Mouse (Mus musculus): Measurements from ENCODE around the gene Dffb. TPM values are rescaled to one million over a fixed set of nuclear protein-coding genes. Genes with fewer than 3 reads are reported as not detected.

The Dffb gene
- polyA plus RNA-seq, 1 experiment from 2014 or later, result 12.1 TPM

DNA sequence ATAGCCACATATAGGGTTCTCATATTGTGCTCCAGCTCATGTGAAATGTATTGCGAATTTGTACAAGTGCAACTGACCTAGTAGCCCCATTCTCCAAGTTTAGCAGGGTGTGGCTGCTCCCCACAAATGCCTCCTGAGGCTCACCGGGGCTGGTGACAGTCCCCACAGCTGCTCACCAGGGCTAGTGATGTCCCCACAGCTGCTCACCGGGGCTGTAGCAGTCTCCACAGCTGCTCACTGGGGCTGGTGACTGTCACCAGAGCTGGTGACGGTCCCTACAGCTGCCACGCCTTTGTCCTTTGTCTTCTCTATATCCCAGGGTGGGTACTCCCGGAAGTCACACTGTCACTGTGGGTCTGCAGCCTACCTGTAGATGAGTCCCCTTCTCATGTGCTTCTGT lies 31.3 kb upstream of the Dffb start:
- Histone ChIP-seq H3K27ac (replicated peaks) (no peak overlapping the region), H3K4me3 (no peak overlapping the region), H3K27me3 (replicated peaks; ENCODE audit: low read depth, poor library complexity, severe bottlenecking) (no peaks in the 10 kb centered on the region), H3K4me1 (peaks cover 5% of the 10 kb centered on the region), H3K9me3 (no peaks in the 10 kb centered on the region), H3K36me3 (replicated peaks) (peaks cover 57% of the 10 kb centered on the region)
- WGBS, result 93% methylated on average over 6 of the region's 6 CpGs
- DNase-seq (ENCODE audit: low spot score), result no peak

DNA sequence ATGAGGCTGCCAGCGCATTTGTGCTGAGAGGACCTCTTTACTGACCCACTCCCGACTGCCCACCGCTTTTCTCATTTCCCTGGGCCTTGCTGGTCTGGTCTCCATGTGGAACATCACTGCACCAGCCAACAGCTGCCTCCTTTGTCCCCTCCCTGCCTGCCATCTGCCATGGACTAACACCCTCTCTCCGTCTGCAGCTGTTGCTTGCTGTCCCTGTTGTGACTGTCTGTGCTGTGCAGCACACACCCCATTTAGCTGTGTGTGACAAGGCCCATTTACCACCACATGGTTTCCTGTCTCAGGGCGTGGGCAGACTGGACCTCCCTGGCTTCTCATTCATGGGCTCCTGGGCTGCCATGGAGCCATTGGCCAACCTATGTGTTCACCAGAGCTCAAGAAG lies 30.6 kb upstream of the Dffb start:
- Histone ChIP-seq H3K27me3 (replicated peaks; ENCODE audit: low read depth, poor library complexity, severe bottlenecking) (no peaks in the 10 kb centered on the region), H3K36me3 (replicated peaks) (peaks cover 57% of the 10 kb centered on the region), H3K4me3 (no peak overlapping the region), H3K4me1 (no peaks in the 10 kb centered on the region), H3K27ac (replicated peaks) (no peak overlapping the region), H3K9me3 (no peaks in the 10 kb centered on the region)
- no peak for DNase-seq (ENCODE audit: low spot score)
- 89% methylated on average over 5 of the region's 5 CpGs for WGBS

- Histone ChIP-seq H3K27me3 (replicated peaks; ENCODE audit: low read depth, poor library complexity, severe bottlenecking) (no peaks in the 10 kb centered on the region), H3K27ac (replicated peaks) (no peak overlapping the region), H3K36me3 (replicated peaks) (peaks cover 99% of the 10 kb centered on the region), H3K9me3 (no peaks in the 10 kb centered on the region), H3K4me1 (no peaks in the 10 kb centered on the region), H3K4me3 (no peak overlapping the region)
- DNase-seq (ENCODE audit: low spot score), result no peak
- WGBS, result 91% methylated on average over 8 of the region's 8 CpGs
Observed at GRCm38 (mm10) chr4:153993505-153993904, 18.6 kb upstream of the Dffb start.

- WGBS, result 92% methylated on average over 10 of the region's 10 CpGs
- Histone ChIP-seq H3K4me3 (no peak overlapping the region), H3K36me3 (replicated peaks) (peaks cover 99% of the 10 kb centered on the region), H3K9me3 (no peaks in the 10 kb centered on the region), H3K4me1 (no peaks in the 10 kb centered on the region), H3K27ac (replicated peaks) (no peak overlapping the region), H3K27me3 (replicated peaks; ENCODE audit: low read depth, poor library complexity, severe bottlenecking) (no peaks in the 10 kb centered on the region)
- DNase-seq (ENCODE audit: low spot score), result no peak
Observed at GRCm38 (mm10) chr4:153992715-153993114, 17.8 kb upstream of the Dffb start.

DNA sequence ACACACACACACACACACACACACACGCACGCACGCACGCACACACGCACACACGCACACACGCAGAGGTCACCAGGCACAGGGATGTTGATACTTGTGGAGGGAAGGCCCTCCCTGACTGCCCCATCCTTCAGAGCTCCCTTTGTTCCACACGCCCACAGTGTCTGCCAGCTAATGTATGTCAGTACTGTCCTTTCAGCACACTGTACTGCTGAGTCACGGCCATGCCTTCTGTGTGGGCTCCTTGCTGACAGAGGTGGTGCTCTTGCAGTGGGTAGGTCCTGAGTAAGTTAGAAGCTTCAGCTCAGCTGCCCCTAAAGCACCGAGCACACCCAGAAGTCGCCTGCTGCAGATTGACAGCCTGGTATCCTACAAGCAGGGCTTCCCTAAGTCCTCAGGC lies 5.5 kb upstream of the Dffb start:
- Histone ChIP-seq H3K4me1 (peaks cover 14% of the 10 kb centered on the region), H3K27me3 (replicated peaks; ENCODE audit: low read depth, poor library complexity, severe bottlenecking) (no peaks in the 10 kb centered on the region), H3K9me3 (no peaks in the 10 kb centered on the region), H3K36me3 (replicated peaks) (peaks cover 71% of the 10 kb centered on the region), H3K27ac (replicated peaks) (no peak overlapping the region), H3K4me3 (no peak overlapping the region)
- WGBS, result 86% methylated on average over 11 of the region's 11 CpGs
- no peak for DNase-seq (ENCODE audit: low spot score)

- peaks cover 59% of the 10 kb centered on the region for H3K36me3 ChIP-seq (replicated peaks)
- no peak overlapping the region for H3K27ac ChIP-seq (replicated peaks)
- 95% methylated on average over 10 of the region's 10 CpGs for WGBS
- no peak for DNase-seq (ENCODE audit: low spot score)
- no peaks in the 10 kb centered on the region for H3K9me3 ChIP-seq
- H3K27me3 ChIP-seq (replicated peaks; ENCODE audit: low read depth, poor library complexity, severe bottlenecking), result no peaks in the 10 kb centered on the region
- no peak overlapping the region for H3K4me3 ChIP-seq
- H3K4me1 ChIP-seq, result peaks cover 16% of the 10 kb centered on the region
Observed at GRCm38 (mm10) chr4:153979243-153979642, 4.3 kb upstream of the Dffb start.

DNA sequence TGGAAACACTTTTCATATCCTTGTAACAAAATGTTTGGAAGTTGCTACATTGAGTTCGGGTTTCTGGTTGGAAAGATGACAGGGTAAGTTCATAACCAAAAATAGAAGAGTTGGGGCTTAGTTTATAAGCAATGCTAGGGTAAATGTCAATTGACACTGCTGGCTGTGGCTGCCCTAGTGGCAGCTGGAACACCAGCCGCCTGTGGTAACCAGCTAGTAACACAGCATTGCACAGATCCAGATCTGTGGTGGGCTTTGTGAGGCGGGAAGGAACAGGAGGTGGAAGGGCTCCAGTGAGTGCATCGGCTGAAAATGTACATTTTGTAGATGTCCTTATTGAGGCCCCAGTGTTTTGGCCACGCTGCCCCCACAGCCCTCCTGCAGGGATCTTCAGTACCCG lies 842 bp upstream of the Dffb start:
- peaks cover 36% of the 10 kb centered on the region for H3K36me3 ChIP-seq (replicated peaks)
- H3K4me3 ChIP-seq, result peak overlapping the region; percentile 97
- DNase-seq (ENCODE audit: low spot score), result no peak
- WGBS, result 42% methylated on average over 6 of the region's 6 CpGs
- H3K4me1 ChIP-seq, result peaks cover 25% of the 10 kb centered on the region
- no peaks in the 10 kb centered on the region for H3K9me3 ChIP-seq
- H3K27me3 ChIP-seq (replicated peaks; ENCODE audit: low read depth, poor library complexity, severe bottlenecking), result no peaks in the 10 kb centered on the region
- H3K27ac ChIP-seq (replicated peaks), result peak overlapping the region; percentile 91; the same call in 1 of the 2 replicates

GRCm38 (mm10) chr4:153975292-153975662 lies 351 bp upstream of the Dffb start:
- under 1% methylated on average over 33 of the region's 33 CpGs for WGBS
- no peak for DNase-seq (ENCODE audit: low spot score)
- Histone ChIP-seq H3K36me3 (replicated peaks) (peaks cover 36% of the 10 kb centered on the region), H3K4me3 (peak overlapping the region; percentile 97), H3K27ac (replicated peaks) (peak overlapping the region; percentile 91), H3K27me3 (replicated peaks; ENCODE audit: low read depth, poor library complexity, severe bottlenecking) (no peaks in the 10 kb centered on the region), H3K9me3 (no peaks in the 10 kb centered on the region), H3K4me1 (peaks cover 25% of the 10 kb centered on the region)

GRCm38 (mm10) chr4:153968063-153968462 lies 6.9 kb downstream of the Dffb start:
- peaks cover 85% of the 10 kb centered on the region for H3K36me3 ChIP-seq (replicated peaks)
- H3K4me1 ChIP-seq, result no peaks in the 10 kb centered on the region
- WGBS, result 87% methylated on average over 2 of the region's 2 CpGs
- no peak overlapping the region for H3K27ac ChIP-seq (replicated peaks)
- H3K9me3 ChIP-seq, result no peaks in the 10 kb centered on the region
- no peak overlapping the region for H3K4me3 ChIP-seq
- DNase-seq (ENCODE audit: low spot score), result no peak
- H3K27me3 ChIP-seq (replicated peaks; ENCODE audit: low read depth, poor library complexity, severe bottlenecking), result no peaks in the 10 kb centered on the region

- 84% methylated on average over 2 of the region's 2 CpGs for WGBS
- Histone ChIP-seq H3K36me3 (replicated peaks) (peaks cover 90% of the 10 kb centered on the region), H3K4me3 (no peak overlapping the region), H3K27ac (replicated peaks) (no peak overlapping the region), H3K4me1 (no peaks in the 10 kb centered on the region), H3K27me3 (replicated peaks; ENCODE audit: low read depth, poor library complexity, severe bottlenecking) (no peaks in the 10 kb centered on the region), H3K9me3 (no peaks in the 10 kb centered on the region)
- no peak for DNase-seq (ENCODE audit: low spot score)
Observed at GRCm38 (mm10) chr4:153967556-153967955, 7.4 kb downstream of the Dffb start.

GRCm38 (mm10) chr4:153966651-153967050 lies 8.3 kb downstream of the Dffb start:
- no peak for DNase-seq (ENCODE audit: low spot score)
- H3K27ac ChIP-seq (replicated peaks), result no peak overlapping the region
- 86% methylated on average over 5 of the region's 5 CpGs for WGBS
- H3K27me3 ChIP-seq (replicated peaks; ENCODE audit: low read depth, poor library complexity, severe bottlenecking), result no peaks in the 10 kb centered on the region
- H3K4me3 ChIP-seq, result no peak overlapping the region
- no peaks in the 10 kb centered on the region for H3K9me3 ChIP-seq
- peaks cover 97% of the 10 kb centered on the region for H3K36me3 ChIP-seq (replicated peaks)
- no peaks in the 10 kb centered on the region for H3K4me1 ChIP-seq

- no peak overlapping the region for H3K4me3 ChIP-seq
- peaks cover 83% of the 10 kb centered on the region for H3K36me3 ChIP-seq (replicated peaks)
- DNase-seq (ENCODE audit: low spot score), result no peak
- WGBS, result 87% methylated on average over 7 of the region's 7 CpGs
- H3K27me3 ChIP-seq (replicated peaks; ENCODE audit: low read depth, poor library complexity, severe bottlenecking), result no peaks in the 10 kb centered on the region
- no peaks in the 10 kb centered on the region for H3K9me3 ChIP-seq
- H3K27ac ChIP-seq (replicated peaks), result no peak overlapping the region
- H3K4me1 ChIP-seq, result peaks cover 11% of the 10 kb centered on the region
Observed at GRCm38 (mm10) chr4:153962631-153963030, 12.3 kb downstream of the Dffb start.

DNA sequence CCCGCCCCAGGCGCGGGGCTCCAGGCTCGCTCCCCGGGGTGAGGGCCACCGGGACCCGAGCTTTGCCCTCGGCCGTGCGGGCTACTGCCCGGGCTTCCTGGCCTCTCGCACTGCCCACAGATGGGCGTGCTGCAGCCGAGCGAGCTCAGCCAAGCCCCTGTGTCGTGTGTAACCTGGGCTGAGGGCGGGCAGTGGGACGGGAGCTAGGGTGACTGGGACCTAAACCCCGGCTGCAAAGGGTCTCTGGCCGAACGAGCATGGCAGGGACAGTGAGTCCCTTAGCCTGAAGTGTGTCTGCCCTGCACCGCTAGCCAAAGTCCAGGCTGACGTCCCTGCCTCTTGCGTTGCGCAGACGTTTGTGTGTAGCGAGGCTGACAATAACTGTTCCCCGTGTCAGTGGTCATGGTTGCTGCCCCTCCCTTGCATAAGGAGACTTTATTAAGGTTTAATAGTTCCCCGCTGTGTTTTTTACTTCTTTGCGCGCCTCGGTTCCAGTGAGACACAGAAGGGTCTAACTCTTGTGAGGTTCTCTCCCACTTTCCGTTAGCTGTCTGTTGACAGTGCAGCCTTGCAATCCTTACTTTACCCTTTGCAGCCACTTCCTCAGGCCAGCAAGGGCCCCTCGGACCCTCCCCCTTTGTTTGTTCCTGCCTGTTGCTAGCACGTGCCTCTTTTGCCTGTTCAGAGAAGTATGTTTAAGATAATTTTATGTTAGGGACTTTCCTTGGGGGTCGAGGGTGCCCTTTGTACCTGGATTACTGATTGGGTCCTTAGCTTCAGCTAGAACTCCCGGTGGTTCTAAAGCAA lies 17.3 kb downstream of the Dffb start:
- Histone ChIP-seq H3K27me3 (replicated peaks; ENCODE audit: low read depth, poor library complexity, severe bottlenecking) (peaks cover 17% of the 10 kb centered on the region), H3K9me3 (no peaks in the 10 kb centered on the region), H3K36me3 (replicated peaks) (peaks cover 34% of the 10 kb centered on the region), H3K27ac (replicated peaks) (peak overlapping the region; percentile 91), H3K4me3 (peak overlapping the region; percentile 75), H3K4me1 (peaks cover 19% of the 10 kb centered on the region)
- peak; percentile 50 for DNase-seq (ENCODE audit: low spot score)
- under 1% methylated on average over 37 of the region's 37 CpGs for WGBS

Measured in embryonic facial prominence, embryonic 10.5 days (tissue).